19 mouse cellular contexts compared by ENCODE assay signal in genomic region chr4:86241854-86242424, GRCm38 (mm10).
DNase-seq lines count a peak whose midpoint lies in the region; ATAC-seq lines count a peak whose summit lies in the region.
"Had no signal": no experiment of that assay in that cellular context is flagged by ENCODE, and none has a peak within 500 bp of the region (broad histone marks: within the 10 kb centered on the region; RNA-seq: fewer than 3 reads in every experiment).

No protein-coding gene starts in this region.

- H3K4me2 ChIP-seq in hindbrain, embryonic 13.5 days: no peak overlapping the region
- no peak overlapping the region for H3K4me2 ChIP-seq in midbrain, embryonic 15.5 days
- H3K4me2 ChIP-seq: embryonic facial prominence, embryonic 15.5 days; heart, embryonic 12.5 days; liver, embryonic 13.5 days had no signal

- H3K4me1 ChIP-seq in hindbrain, embryonic 13.5 days (replicated peaks): peaks cover 15% of the 10 kb centered on the region
- no peaks in the 10 kb centered on the region; the same call in 1 of the 2 replicates for H3K4me1 ChIP-seq in midbrain, embryonic 15.5 days
- H3K4me1 ChIP-seq: embryonic facial prominence, embryonic 15.5 days; heart, embryonic 12.5 days; liver, embryonic 13.5 days; megakaryocyte, embryonic 14.5 days had no signal

- H3K9me3 ChIP-seq in hindbrain, embryonic 13.5 days: no peaks in the 10 kb centered on the region
- H3K9me3 ChIP-seq in midbrain, embryonic 15.5 days: no peaks in the 10 kb centered on the region
- H3K9me3 ChIP-seq: embryonic facial prominence, embryonic 15.5 days; heart, embryonic 12.5 days; liver, embryonic 13.5 days; megakaryocyte, embryonic 14.5 days had no signal

- H3K27me3 ChIP-seq in hindbrain, embryonic 13.5 days: no peaks in the 10 kb centered on the region
- no peaks in the 10 kb centered on the region for H3K27me3 ChIP-seq in midbrain, embryonic 15.5 days (replicated peaks)
- H3K27me3 ChIP-seq: embryonic facial prominence, embryonic 15.5 days; heart, embryonic 12.5 days; liver, embryonic 13.5 days; megakaryocyte, embryonic 14.5 days had no signal

- no peak overlapping the region for H3K9ac ChIP-seq in hindbrain, embryonic 13.5 days
- no peak overlapping the region for H3K9ac ChIP-seq in midbrain, embryonic 15.5 days
- H3K9ac ChIP-seq: embryonic facial prominence, embryonic 15.5 days; heart, embryonic 12.5 days; liver, embryonic 13.5 days had no signal

- ATAC-seq in hindbrain, embryonic 13.5 days (ENCODE audit: low FRiP score): peak; percentile 88
- peak; percentile 92 for ATAC-seq in midbrain, embryonic 15.5 days (replicated peaks)
- ATAC-seq: CD4-positive, CD25-positive, alpha-beta regulatory T cell, adult 4 months had no signal

- no peak overlapping the region for H3K4me3 ChIP-seq in hindbrain, embryonic 13.5 days
- no peak overlapping the region for H3K4me3 ChIP-seq in midbrain, embryonic 15.5 days
- H3K4me3 ChIP-seq: embryonic facial prominence, embryonic 15.5 days; heart, embryonic 12.5 days; liver, embryonic 13.5 days; megakaryocyte, embryonic 14.5 days had no signal

- no peaks in the 10 kb centered on the region for H3K36me3 ChIP-seq in hindbrain, embryonic 13.5 days
- H3K36me3 ChIP-seq in midbrain, embryonic 15.5 days (replicated peaks): no peaks in the 10 kb centered on the region
- H3K36me3 ChIP-seq: embryonic facial prominence, embryonic 15.5 days; heart, embryonic 12.5 days; liver, embryonic 13.5 days had no signal

- WGBS in hindbrain, embryonic 13.5 days: 13% methylated on average over 2 of the region's 2 CpGs
- 15% methylated on average over 2 of the region's 2 CpGs for WGBS in midbrain, embryonic 15.5 days

- DNase-seq in ES-CJ7 (ENCODE audit: low read depth, low spot score) (peak; percentile 89), R1 (ENCODE audit: low read depth, low spot score) (peak; percentile 85)
- no peak for DNase-seq in T-cell, adult 2 months (ENCODE audit: low spot score)
- no peak for DNase-seq in spleen, postnatal 36 days (ENCODE audit: low spot score in 2 of 2)
- no peak for DNase-seq in left cerebral cortex, postnatal 10 days (ENCODE audit: extremely low spot score in 1 of 2, low spot score in 2 of 2)
- DNase-seq: cerebellum, adult 18-20 months; gastrocnemius, postnatal 25 days; heart, postnatal 36 days; kidney, adult 11 months; kidney, postnatal 14 days; liver, embryonic 13.5 days; spleen, adult 18-20 months; thymus, postnatal 25 days had no signal

- intact Hi-C loops in left cerebral cortex, postnatal 10 days (cut with DNase I): no loop called here

- no peak overlapping the region for H3K27ac ChIP-seq in hindbrain, embryonic 13.5 days
- no peak overlapping the region for H3K27ac ChIP-seq in midbrain, embryonic 15.5 days
- H3K27ac ChIP-seq: embryonic facial prominence, embryonic 15.5 days; liver, embryonic 13.5 days had no signal

Comparison
In these comparisons a context has a peak if more than half of its experiments do, and no peak if none do; other contexts are left out.
1. DNase-seq: peak in ES-CJ7 (single experiment) and R1 (single experiment); none in T-cell, adult 2 months (single experiment), spleen, postnatal 36 days (0 of 2) and left cerebral cortex, postnatal 10 days (0 of 2).